Mouse (Mus musculus) cerebellum, adult 2 months (tissue): Measurements from ENCODE around the gene Ptk6.

Experiments
- CTCF ChIP-seq: fragments of 200-500 bp; IDR thresholded peaks from 2 replicates; pipeline ENCODE4 v1.5.1; 2011; ENCODE audit warnings: low read depth, mild to moderate bottlenecking, control low read depth, low read length, moderate library complexity, borderline replicate concordance; ENCODE audit not compliant: insufficient read depth
- POLR2A ChIP-seq: fragments of 200-500 bp; IDR thresholded peaks from 2 replicates; pipeline ENCODE4 v1.6.1; 2011; ENCODE audit warnings: low read length, control low read depth, borderline replicate concordance; ENCODE audit not compliant: insufficient read depth

GRCm38 (mm10) chr2:181231171-181231570 lies 28.6 kb upstream of the Ptk6 start:
- TF ChIP-seq CTCF, result no peak
- 0 out of 2 replicates have a peak, but pooled peaks have one; percentile 22 for TF ChIP-seq POLR2A
